Mouse (Mus musculus) lung, adult 18-20 months (tissue): Measurements from ENCODE around the gene Mageb2.
"Not testable (repeated sequence)": the region's sequence is repeated elsewhere in the genome, so short reads cannot be mapped to it uniquely, and the experiment has no call there.

Experiments
- DNase-seq, 2 experiments: peaks; one replicate each; pipeline ENCODE4 v3.0.0; 2022; ENCODE audit warnings: mixed read lengths in 2 of 2

The Mageb2 gene

GRCm38 (mm10) chrX:91331390-91331789 is at the start of gene Mageb2:
Gene Mageb2, plus strand, starts transcription at chrX:91331690.
- not testable (repeated sequence) for DNase-seq

DNA sequence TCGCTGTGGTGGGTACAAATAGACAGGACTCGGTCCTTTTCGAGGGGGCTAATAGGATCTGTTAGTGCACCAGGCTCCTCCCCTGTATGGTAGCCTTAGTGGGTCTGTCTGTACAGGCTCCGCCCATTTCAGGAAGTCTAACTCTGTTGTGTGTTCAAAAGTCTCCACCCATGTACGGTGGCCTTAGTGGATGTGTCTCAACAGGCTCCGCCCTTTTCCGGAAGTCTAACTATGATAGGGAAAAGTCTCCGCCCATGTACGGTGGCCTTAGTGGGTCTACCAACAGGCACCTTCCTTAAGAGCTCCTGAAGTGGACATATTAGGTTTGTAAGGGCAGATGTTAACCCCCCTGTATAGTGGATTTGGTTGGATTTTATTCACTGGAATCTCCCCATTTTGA is 18.2 kb upstream of the Mageb2 start:
- not testable (repeated sequence) for DNase-seq
